Mouse (Mus musculus) megakaryocyte, embryonic 14.5 days (primary cell): Measurements from ENCODE around the gene Ntf5.

Experiments used
- FLI1 ChIP-seq: IDR thresholded peaks from 2 replicates; pipeline ENCODE4 v1.6.1; 2012; ENCODE audit warnings: low read length, inconsistent platforms, mixed read lengths
- GATA1 ChIP-seq: IDR thresholded peaks from 3 replicates; pipeline ENCODE4 v1.6.1; 2012; ENCODE audit warnings: mixed read lengths, low read length, inconsistent platforms, borderline replicate concordance

- TF ChIP-seq GATA1: no peak
- TF ChIP-seq FLI1: no peak
These were observed 47.5 kb upstream of the Ntf5 start for GRCm38 (mm10) chr7:45365742-45366651.
